Mouse (Mus musculus): ENCODE measurements at regions not wholly inside any gene's neighbourhood (a gene's known extent, or its start where the extent isn't known, plus 50 kb on each side); places are given as distances from the start of the nearest gene placed in this dataset.

GRCm38 (mm10) chr2:117801946-117802600, 309.6 kb upstream of the Thbs1 start:
- TF ChIP-seq CTCF (IDR thresholded peaks at IDR 0.05; ENCODE audit: extremely low read depth, insufficient read depth, insufficient read length, insufficient replicate concordance) (no peak), POLR2A (IDR thresholded peaks at IDR 0.05; ENCODE audit: low read depth, low read length) (no peak)

All from spleen, adult 2 months (tissue).